Mouse (Mus musculus) thymus, postnatal 4 days (tissue): Measurements from ENCODE around the gene Vsir.

Source experiments
- DNase-seq: peaks from one replicate; pipeline ENCODE4 v3.0.0; 2021

Vsir gene

DNA sequence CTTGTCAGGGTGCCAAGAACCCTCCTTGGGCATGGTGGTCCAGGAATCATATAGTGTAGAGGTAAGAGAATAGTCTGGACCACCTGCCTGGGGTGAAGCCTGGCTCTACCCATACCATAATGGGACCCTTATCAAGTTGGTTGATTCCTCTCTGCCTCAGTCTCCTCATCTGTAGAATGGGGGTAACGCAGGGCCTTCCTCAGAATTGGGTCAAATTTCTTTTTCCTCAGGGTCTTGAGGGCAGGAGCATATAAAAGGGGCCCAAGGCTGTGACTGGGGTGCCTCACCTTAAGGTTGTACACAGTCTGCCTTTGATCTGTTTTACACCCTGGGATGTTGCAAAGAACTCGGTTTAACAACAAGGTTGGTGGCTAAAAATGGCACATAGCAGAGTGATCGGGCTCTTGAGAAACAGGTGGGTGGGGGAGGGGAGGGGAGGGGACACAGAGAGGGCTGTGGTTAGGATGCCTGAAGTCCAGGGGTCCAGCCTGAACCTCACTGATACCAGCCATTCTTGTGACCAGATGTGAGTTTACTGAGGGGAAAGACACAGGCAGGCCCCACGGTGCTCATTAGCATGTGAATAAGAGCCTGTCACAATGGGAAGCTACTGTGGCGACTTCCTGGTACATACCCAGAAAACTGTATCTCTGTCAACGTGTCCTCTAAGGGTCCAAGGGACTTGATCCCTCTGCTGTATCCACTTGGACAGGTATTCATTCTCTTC, 43.7 kb downstream of the Vsir start:
- DNase-seq: peak; percentile 60

- DNase-seq: peak; percentile 42
These were observed 44.3 kb downstream of the Vsir start for GRCm38 (mm10) chr10:60390904-60391420.

DNA sequence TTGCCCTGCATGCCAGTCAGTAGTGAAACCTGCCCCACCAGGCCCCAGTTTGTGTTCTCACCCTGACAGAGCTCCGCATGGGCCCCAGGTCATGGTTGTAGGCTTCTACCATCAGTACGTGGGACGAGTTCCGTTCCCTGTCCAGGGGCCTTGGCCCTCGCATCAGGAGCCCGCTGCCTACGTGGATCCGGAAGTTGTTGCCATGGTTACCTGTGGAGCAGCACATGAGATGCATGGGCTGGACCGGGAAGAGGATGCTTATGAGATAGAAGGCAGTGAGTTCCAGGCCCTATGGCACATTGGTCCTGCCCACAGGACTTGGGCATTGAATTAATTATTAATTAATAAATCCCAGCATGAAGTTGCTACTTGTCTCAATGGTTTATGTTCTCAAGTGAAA, 45.0 kb downstream of the Vsir start:
- DNase-seq: peak; percentile 25

DNA sequence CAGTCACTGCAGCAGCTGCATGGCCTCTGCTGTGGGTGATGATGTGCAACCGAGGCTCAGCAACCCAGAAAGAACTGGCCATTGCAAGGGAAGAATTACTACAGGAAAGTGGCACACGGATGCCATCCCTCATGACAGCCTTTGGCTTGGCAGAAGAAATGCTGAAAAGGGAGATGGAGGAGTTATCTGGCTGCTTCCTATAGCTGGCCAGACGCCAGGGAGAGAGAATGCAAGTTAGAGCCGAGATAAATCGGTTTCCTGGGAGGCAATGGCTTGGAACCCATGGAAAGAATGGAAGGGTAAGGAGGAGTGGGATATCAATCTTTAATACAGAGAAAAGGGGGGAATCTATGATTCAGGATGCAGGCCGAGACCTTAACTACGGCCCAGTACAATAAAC, 48.3 kb downstream of the Vsir start:
- no peak for DNase-seq

DNA sequence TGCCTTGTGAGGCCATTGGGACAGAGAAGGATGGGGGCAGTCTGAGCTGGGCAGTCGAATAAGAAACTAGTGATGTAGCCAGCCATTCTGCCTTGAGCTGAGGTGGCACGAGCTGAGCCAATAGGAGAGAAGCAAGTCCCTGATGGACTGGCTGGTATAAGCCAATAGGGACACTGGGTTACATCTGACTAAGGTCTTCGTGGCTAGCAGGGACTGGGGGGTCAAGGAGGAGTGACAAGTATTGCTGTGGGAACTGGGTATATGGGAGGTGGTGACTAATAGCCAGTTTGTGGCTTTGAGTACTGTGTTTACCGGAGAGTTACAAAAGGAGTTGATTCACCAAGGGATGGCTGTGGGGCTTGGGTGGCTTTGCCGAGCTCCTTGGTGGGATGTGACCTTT, 49.0 kb downstream of the Vsir start:
- DNase-seq: no peak

- DNase-seq: no peak
These were observed 51.6 kb downstream of the Vsir start for GRCm38 (mm10) chr10:60398051-60398814.

DNA sequence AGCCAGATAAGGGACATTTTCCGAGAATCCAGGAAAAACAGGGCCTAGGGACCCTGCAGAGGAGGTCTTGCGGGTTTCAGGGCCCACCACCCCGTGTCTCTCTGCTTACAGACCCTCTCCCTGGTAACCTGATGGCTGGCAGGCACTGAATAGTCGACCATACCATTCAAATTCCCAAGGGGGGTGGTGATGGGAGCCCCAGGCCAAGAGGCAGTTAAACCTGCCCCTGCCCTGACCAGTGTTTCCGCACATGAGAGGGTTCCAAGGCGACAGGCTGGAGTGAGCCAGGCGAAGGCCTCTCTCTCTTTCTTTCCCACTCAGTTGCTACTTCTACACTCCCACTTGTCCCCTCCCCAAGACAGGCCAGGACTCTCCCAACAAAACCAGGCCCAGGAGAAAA, 52.8 kb downstream of the Vsir start, which contains the start of gene Gm17455:
Gene Gm17455, plus strand, starts transcription at position 278 of the 400 bp plus-strand sequence.
- DNase-seq: no peak

DNA sequence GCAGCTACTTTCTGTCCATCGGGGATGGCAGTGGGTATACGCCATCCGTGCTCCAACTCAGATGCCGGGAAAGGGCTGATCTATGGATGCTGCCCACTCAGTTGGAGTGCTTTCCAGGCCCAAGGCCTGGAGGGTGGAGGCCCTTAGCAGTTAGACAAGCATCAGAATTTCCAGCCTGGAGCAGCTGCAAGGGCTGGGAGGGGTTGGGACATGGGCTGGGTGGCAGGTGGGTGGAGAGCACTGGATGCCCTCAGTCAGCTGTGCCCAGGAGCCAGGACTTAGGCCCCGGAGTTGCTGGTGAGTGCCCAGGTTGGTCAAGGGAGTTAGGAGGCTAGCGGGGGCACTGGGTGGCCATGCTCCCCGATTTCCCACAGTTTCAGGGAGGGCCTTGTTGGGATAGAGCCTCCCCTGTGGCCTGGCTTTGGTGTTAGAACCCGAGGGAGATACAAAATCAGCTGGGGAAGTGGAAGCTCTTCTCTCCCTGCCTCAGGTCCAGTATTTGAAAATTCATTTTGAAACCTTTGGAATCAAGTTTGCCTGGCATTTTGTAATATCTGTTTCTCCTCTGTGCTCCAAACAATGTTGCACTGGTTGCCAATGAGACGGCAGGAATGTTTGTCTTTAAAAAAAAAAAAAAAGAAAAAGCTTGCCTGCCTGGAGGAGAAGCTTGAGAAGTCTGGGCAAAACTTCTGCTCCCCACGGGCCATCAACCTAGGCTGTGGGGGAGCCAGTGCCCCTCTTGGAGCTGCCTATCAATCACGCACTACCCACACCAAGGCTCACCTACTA, 54.0 kb downstream of the Vsir start:
- no peak for DNase-seq

- DNase-seq: no peak
These were observed 59.0 kb downstream of the Vsir start for GRCm38 (mm10) chr10:60405460-60406177.

DNA sequence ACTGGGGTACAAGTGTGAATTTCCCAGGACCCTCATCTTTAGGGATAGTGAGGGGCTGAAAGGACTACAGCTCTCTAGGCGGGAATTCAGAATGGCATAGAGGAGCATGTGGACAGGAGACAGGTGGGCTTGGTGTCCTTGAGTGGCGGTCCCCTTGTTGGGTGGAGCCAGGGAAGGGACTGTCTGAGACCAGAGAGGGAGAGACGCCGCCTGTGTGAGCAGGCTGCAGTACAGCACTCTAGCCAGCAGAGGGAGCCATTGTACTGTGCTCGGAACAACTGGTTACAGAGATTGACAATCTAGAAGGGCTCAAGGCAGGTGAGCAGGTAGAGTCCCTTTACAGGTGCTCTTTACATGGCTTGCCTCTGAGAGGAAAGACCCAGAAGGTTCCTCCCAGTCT, 61.2 kb downstream of the Vsir start:
- peak; percentile 86 for DNase-seq

- peak; percentile 42 for DNase-seq
These were observed 65.1 kb downstream of the Vsir start for GRCm38 (mm10) chr10:60411794-60412193.

DNA sequence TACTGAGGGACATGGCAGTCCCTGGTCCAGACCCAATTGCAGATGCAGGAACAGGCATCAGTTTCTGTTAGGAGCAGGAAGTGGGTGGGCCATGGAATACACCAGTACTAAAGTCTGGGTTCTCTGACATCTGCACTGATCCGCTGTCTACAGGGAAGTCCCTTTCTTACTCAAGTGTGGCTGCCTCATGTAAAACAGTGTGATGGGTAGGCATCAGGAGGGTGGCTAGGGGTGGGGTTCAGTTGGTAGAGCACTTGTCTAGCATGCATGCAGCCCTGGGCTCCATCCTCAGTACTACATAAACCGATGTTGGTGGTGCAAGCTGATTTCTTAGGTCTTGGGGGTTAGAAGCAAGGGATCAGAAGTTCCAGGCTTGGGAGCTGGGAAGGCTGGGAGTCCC, 67.1 kb downstream of the Vsir start:
- no peak for DNase-seq

DNA sequence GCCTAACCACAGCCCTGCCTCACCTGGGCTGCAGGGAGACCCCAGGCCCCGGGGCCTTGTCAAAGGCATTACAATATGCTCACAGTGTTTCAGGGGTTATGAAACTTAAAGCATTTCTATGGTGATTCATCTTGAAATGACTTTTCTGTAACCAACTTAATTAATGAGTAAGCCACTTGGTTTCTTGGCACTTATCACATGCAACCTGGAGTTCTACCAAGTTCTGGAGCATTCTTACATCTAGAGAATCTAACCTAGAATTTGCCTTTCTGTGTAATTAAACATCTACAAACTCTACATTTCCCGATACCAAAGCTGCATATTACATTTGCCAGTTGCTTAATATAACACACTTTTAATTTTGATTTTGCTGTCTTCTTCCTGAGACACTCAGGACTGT, 70.4 kb downstream of the Vsir start:
- DNase-seq: peak; percentile 34

DNA sequence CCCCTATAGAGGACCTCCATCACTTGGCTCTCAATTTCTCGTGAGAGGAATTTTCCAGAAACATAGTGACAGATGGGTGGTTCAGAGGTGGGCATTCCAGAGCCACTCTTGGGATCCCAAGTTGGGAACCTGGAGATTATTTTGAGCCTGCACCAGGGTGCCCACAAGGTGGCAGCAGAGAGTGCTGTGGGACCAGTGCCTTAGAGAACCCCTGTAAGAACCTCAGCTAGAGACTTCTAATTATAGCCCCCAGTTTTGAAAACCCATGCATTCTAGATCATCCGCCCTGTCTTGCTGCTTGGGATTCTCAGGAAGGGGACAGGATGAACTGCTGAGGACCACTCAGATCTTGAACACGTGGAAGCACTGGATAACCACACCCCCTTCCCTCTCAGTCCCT, 71.5 kb downstream of the Vsir start:
- peak; percentile 91 for DNase-seq

- peak; percentile 69 for DNase-seq
These were observed 73.0 kb downstream of the Vsir start for GRCm38 (mm10) chr10:60419624-60420023.
